Mouse (Mus musculus) limb, embryonic 15.5 days (tissue): Measurements from ENCODE around the gene Fam133b. TPM values are rescaled to one million over a fixed set of nuclear protein-coding genes. Genes with fewer than 3 reads are reported as not detected.

ENCODE experiments used
- ATAC-seq: fragments of 200-750 bp; cut with Nextera tagmentation; 2 replicates; pipeline ENCODE4 v1.8.0; 2017; ENCODE audit warnings: low read depth, moderate TSS enrichment; ENCODE audit not compliant: insufficient number of reproducible peaks, low FRiP score, low TSS enrichment
- H3K27ac ChIP-seq: fragments of 300-500 bp; sonication (generic); 2 replicates; pipeline ENCODE4 v1.5.1; 2015; ENCODE audit warnings: moderate library complexity, mild to moderate bottlenecking, inconsistent platforms
- H3K27me3 ChIP-seq: fragments of 300-500 bp; sonication (generic); 2 replicates; pipeline ENCODE4 v1.6.1; 2015; ENCODE audit warnings: inconsistent platforms
- H3K36me3 ChIP-seq: fragments of 300-500 bp; sonication (generic); 2 replicates; pipeline ENCODE4 v1.6.1; 2015; ENCODE audit warnings: inconsistent platforms
- H3K4me1 ChIP-seq: fragments of 300-500 bp; sonication (generic); 2 replicates; pipeline ENCODE4 v1.6.1; 2015; ENCODE audit warnings: inconsistent platforms
- H3K4me2 ChIP-seq: fragments of 300-500 bp; sonication (generic); 2 replicates; pipeline ENCODE4 v1.6.1; 2015; ENCODE audit warnings: mild to moderate bottlenecking, inconsistent platforms
- H3K4me3 ChIP-seq: fragments of 300-500 bp; sonication (generic); 2 replicates; pipeline ENCODE4 v1.5.1; 2015; ENCODE audit warnings: mild to moderate bottlenecking, inconsistent platforms
- H3K9ac ChIP-seq: fragments of 300-500 bp; sonication (generic); 2 replicates; pipeline ENCODE4 v1.6.1; 2015; ENCODE audit warnings: inconsistent platforms
- H3K9me3 ChIP-seq: fragments of 300-500 bp; sonication (generic); 2 replicates; pipeline ENCODE4 v1.6.1; 2016; ENCODE audit warnings: inconsistent platforms
- WGBS: fragments of 180-500 bp; shearing (Covaris S2); methylation state at CpG from one replicate; pipeline ENCODE4 v1.1.7; 2015; 5-methylcytosine and 5-hydroxymethylcytosine counted together
- polyA plus RNA-seq: library from polyadenylated mRNA; unstranded; fragments of >200 nt; fragmentation: Nextera tagmentation; extraction: Ambion mirVana; gene quantifications from 2 replicates; pipeline ENCODE4 v1.2.1, GENCODE M21; 2015

Gene Fam133b
- polyA plus RNA-seq: 23.3 and 26.4 TPM in 2 replicates

- Histone ChIP-seq H3K27ac (peak within 1 kb of the TSS; percentile 91), H3K36me3 (no peaks in the 10 kb centered on the region), H3K4me3 (peak within 1 kb of the TSS; percentile 91), H3K4me2 (peak within 1 kb of the TSS; percentile 60), H3K4me1 (peaks cover 10% of the 10 kb centered on the region), H3K27me3 (no peaks in the 10 kb centered on the region), H3K9me3 (no peaks in the 10 kb centered on the region), H3K9ac (peak within 1 kb of the TSS; percentile 97)
- ATAC-seq: peak; percentile 95
- under 1% methylated on average over 76 of the region's 80 CpGs for WGBS
These were observed at the start of gene Fam133b for GRCm38 (mm10) chr5:3543629-3544479. TSS of gene Fam133b (plus strand) at chr5:3543833.

GRCm38 (mm10) chr5:3493968-3494367 lies 49.7 kb upstream of the Fam133b start:
- Histone ChIP-seq H3K9ac (no peak overlapping the region), H3K27ac (no peak overlapping the region), H3K4me1 (peaks cover 4% of the 10 kb centered on the region; the same call in 1 of the 2 replicates), H3K9me3 (no peaks in the 10 kb centered on the region), H3K36me3 (no peaks in the 10 kb centered on the region), H3K4me3 (no peak overlapping the region), H3K4me2 (no peak overlapping the region), H3K27me3 (no peaks in the 10 kb centered on the region)
- ATAC-seq: no peak
- WGBS: 86% methylated on average over 9 of the region's 9 CpGs

GRCm38 (mm10) chr5:3494452-3495187 lies 49.0 kb upstream of the Fam133b start:
- no peaks in the 10 kb centered on the region for H3K9me3 ChIP-seq
- H3K4me2 ChIP-seq: no peak overlapping the region
- no peak overlapping the region for H3K9ac ChIP-seq
- H3K27me3 ChIP-seq: no peaks in the 10 kb centered on the region
- no peak overlapping the region for H3K4me3 ChIP-seq
- H3K36me3 ChIP-seq: no peaks in the 10 kb centered on the region
- no peak overlapping the region for H3K27ac ChIP-seq
- peaks cover 4% of the 10 kb centered on the region; the same call in 1 of the 2 replicates for H3K4me1 ChIP-seq
- ATAC-seq: no peak
- WGBS: 74% methylated on average over 8 of the region's 8 CpGs

- H3K9ac ChIP-seq: no peak overlapping the region
- H3K36me3 ChIP-seq: no peaks in the 10 kb centered on the region
- no peak overlapping the region for H3K4me3 ChIP-seq
- ATAC-seq: no peak
- H3K4me2 ChIP-seq: no peak overlapping the region
- H3K4me1 ChIP-seq: peaks cover 2% of the 10 kb centered on the region; the same call in 1 of the 2 replicates
- H3K9me3 ChIP-seq: no peaks in the 10 kb centered on the region
- no peak overlapping the region for H3K27ac ChIP-seq
- 67% methylated on average over 5 of the region's 5 CpGs for WGBS
- H3K27me3 ChIP-seq: no peaks in the 10 kb centered on the region
These were observed 46.1 kb upstream of the Fam133b start for GRCm38 (mm10) chr5:3497505-3497925.

GRCm38 (mm10) chr5:3500298-3500697 lies 43.3 kb upstream of the Fam133b start:
- Histone ChIP-seq H3K27ac (no peak overlapping the region), H3K9me3 (no peaks in the 10 kb centered on the region), H3K4me3 (no peak overlapping the region), H3K9ac (no peak overlapping the region), H3K27me3 (no peaks in the 10 kb centered on the region), H3K4me1 (peaks cover 8% of the 10 kb centered on the region; the same call in 1 of the 2 replicates), H3K4me2 (no peak overlapping the region), H3K36me3 (no peaks in the 10 kb centered on the region)
- WGBS: 90% methylated on average over 5 of the region's 5 CpGs
- ATAC-seq: no peak

- ATAC-seq: no peak
- WGBS: 51% methylated on average over 8 of the region's 8 CpGs
- no peak overlapping the region for H3K4me2 ChIP-seq
- no peak overlapping the region for H3K27ac ChIP-seq
- no peak overlapping the region for H3K9ac ChIP-seq
- no peaks in the 10 kb centered on the region for H3K36me3 ChIP-seq
- peaks cover 8% of the 10 kb centered on the region; the same call in 1 of the 2 replicates for H3K4me1 ChIP-seq
- no peaks in the 10 kb centered on the region for H3K9me3 ChIP-seq
- H3K27me3 ChIP-seq: no peaks in the 10 kb centered on the region
- no peak overlapping the region for H3K4me3 ChIP-seq
These were observed 42.6 kb upstream of the Fam133b start for GRCm38 (mm10) chr5:3500957-3501563.

- WGBS: 22% methylated on average over 8 of the region's 8 CpGs
- Histone ChIP-seq H3K36me3 (no peaks in the 10 kb centered on the region), H3K4me3 (no peak overlapping the region), H3K27ac (no peak overlapping the region), H3K27me3 (no peaks in the 10 kb centered on the region), H3K4me1 (peaks cover 8% of the 10 kb centered on the region; the same call in 1 of the 2 replicates), H3K9me3 (no peaks in the 10 kb centered on the region), H3K9ac (no peak overlapping the region), H3K4me2 (no peak overlapping the region)
- ATAC-seq: no peak
These were observed 42.0 kb upstream of the Fam133b start for GRCm38 (mm10) chr5:3501564-3502001.

- ATAC-seq: no peak
- Histone ChIP-seq H3K4me1 (peaks cover 8% of the 10 kb centered on the region; the same call in 1 of the 2 replicates), H3K27ac (no peak overlapping the region), H3K4me3 (no peak overlapping the region), H3K4me2 (no peak overlapping the region), H3K27me3 (no peaks in the 10 kb centered on the region), H3K9me3 (no peaks in the 10 kb centered on the region), H3K36me3 (no peaks in the 10 kb centered on the region), H3K9ac (no peak overlapping the region)
- 64% methylated on average over 11 of the region's 11 CpGs for WGBS
These were observed 40.9 kb upstream of the Fam133b start for GRCm38 (mm10) chr5:3502610-3503350.

- no peak overlapping the region for H3K4me3 ChIP-seq
- no peak for ATAC-seq
- no peak overlapping the region for H3K27ac ChIP-seq
- H3K27me3 ChIP-seq: no peaks in the 10 kb centered on the region
- H3K9ac ChIP-seq: no peak overlapping the region
- H3K36me3 ChIP-seq: no peaks in the 10 kb centered on the region
- peaks cover 8% of the 10 kb centered on the region; the same call in 1 of the 2 replicates for H3K4me1 ChIP-seq
- H3K9me3 ChIP-seq: no peaks in the 10 kb centered on the region
- no peak overlapping the region for H3K4me2 ChIP-seq
- 76% methylated on average over 4 of the region's 4 CpGs for WGBS
These were observed 40.3 kb upstream of the Fam133b start for GRCm38 (mm10) chr5:3503373-3503772.

GRCm38 (mm10) chr5:3503836-3504323 lies 39.8 kb upstream of the Fam133b start:
- no peak overlapping the region for H3K9ac ChIP-seq
- no peak for ATAC-seq
- H3K4me1 ChIP-seq: peaks cover 8% of the 10 kb centered on the region; the same call in 1 of the 2 replicates
- no peak overlapping the region for H3K27ac ChIP-seq
- H3K4me3 ChIP-seq: no peak overlapping the region
- H3K36me3 ChIP-seq: no peaks in the 10 kb centered on the region
- WGBS: 64% methylated on average over 9 of the region's 9 CpGs
- H3K4me2 ChIP-seq: no peak overlapping the region
- no peaks in the 10 kb centered on the region for H3K9me3 ChIP-seq
- no peaks in the 10 kb centered on the region for H3K27me3 ChIP-seq

- Histone ChIP-seq H3K4me1 (peaks cover 8% of the 10 kb centered on the region; the same call in 1 of the 2 replicates), H3K36me3 (no peaks in the 10 kb centered on the region), H3K4me3 (no peak overlapping the region), H3K27ac (no peak overlapping the region), H3K9ac (no peak overlapping the region), H3K9me3 (no peaks in the 10 kb centered on the region), H3K4me2 (no peak overlapping the region), H3K27me3 (no peaks in the 10 kb centered on the region)
- no peak for ATAC-seq
- WGBS: 78% methylated on average over 4 of the region's 4 CpGs
These were observed 39.2 kb upstream of the Fam133b start for GRCm38 (mm10) chr5:3504453-3504852.
